Mouse (Mus musculus): Measurements from ENCODE around the gene Mcoln1. TPM values are rescaled to one million over a fixed set of nuclear protein-coding genes. Genes with fewer than 3 reads are reported as not detected.

Mcoln1 gene
- total RNA-seq, 2 experiments from 2014 or later, result 90.6 to 96.1 TPM

GRCm38 (mm10) chr8:3536053-3536841 is 36.0 kb downstream of the Mcoln1 start:
- DNase-seq (ENCODE audit: extremely low spot score in 1 of 2, low spot score in 2 of 2), result no peak
- Histone ChIP-seq H3K27ac (no peak overlapping the region), H3K4me3 (no peak overlapping the region)
- no peak for TF ChIP-seq CTCF (IDR thresholded peaks at IDR 0.05)
- intact Hi-C loops (cut with DNase I), result no loop called here

DNA sequence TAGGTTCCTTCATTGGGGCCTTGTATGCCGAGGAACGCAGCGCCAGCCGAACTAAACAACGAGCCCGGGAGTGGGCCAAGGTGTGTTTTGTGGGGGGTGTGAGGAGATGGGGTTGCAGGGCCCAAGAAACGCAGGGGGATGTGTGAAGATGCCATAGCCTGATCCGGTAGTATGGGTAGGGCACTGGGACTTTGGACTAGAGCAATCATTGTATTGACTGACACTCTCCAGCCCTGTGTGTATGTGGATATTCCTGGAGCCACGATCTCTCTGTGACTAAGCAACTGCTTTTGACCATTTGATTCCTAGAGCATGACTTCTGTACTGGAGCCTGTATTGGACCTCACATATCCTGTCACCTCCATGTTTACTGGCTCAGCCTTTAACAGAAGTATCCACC is 36.7 kb downstream of the Mcoln1 start:
- Histone ChIP-seq H3K4me3 (no peak overlapping the region), H3K27ac (no peak overlapping the region)
- DNase-seq (ENCODE audit: extremely low spot score in 1 of 2, low spot score in 2 of 2), result no peak
- TF ChIP-seq CTCF (IDR thresholded peaks at IDR 0.05), result no peak
- intact Hi-C loops (cut with DNase I), result no loop called here

DNA sequence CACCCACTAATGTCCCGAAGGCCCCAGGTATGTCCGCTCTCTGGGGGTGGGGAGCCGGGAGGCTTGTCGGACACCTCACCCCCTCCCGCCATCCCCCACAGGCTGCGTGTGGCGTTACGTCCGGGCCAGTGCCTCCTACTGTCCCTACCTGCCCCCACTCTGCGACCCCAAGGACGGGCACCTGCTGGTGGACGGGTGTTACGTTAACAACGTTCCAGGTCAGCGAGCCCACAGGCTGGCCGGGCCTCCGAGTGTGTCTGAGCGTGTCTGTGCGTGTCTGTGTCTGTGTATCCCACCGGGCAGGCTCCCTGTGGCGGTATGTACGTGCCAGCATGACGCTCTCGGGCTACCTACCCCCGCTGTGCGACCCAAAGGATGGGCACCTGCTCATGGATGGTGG is 37.4 kb downstream of the Mcoln1 start:
- Histone ChIP-seq H3K27ac (no peak overlapping the region), H3K4me3 (no peak overlapping the region)
- TF ChIP-seq CTCF (IDR thresholded peaks at IDR 0.05), result no peak
- no peak for DNase-seq (ENCODE audit: extremely low spot score in 1 of 2, low spot score in 2 of 2)
- intact Hi-C loops (cut with DNase I), result no loop called here

- intact Hi-C loops (cut with DNase I), result no loop called here
- TF ChIP-seq CTCF (IDR thresholded peaks at IDR 0.05), result no peak
- H3K4me3 ChIP-seq, result no peak overlapping the region
- DNase-seq (ENCODE audit: extremely low spot score in 1 of 2, low spot score in 2 of 2), result no peak
- no peak overlapping the region for H3K27ac ChIP-seq
These were observed 38.9 kb downstream of the Mcoln1 start for GRCm38 (mm10) chr8:3539146-3539545.

GRCm38 (mm10) chr8:3540076-3540475 is 39.8 kb downstream of the Mcoln1 start:
- H3K4me3 ChIP-seq, result no peak overlapping the region
- intact Hi-C loops (cut with DNase I), result no loop called here
- DNase-seq (ENCODE audit: extremely low spot score in 1 of 2, low spot score in 2 of 2), result no peak
- TF ChIP-seq CTCF (IDR thresholded peaks at IDR 0.05), result no peak
- no peak overlapping the region for H3K27ac ChIP-seq

GRCm38 (mm10) chr8:3546511-3546910 is 46.3 kb downstream of the Mcoln1 start:
- Histone ChIP-seq H3K27ac (no peak overlapping the region), H3K4me3 (no peak overlapping the region)
- no peak for TF ChIP-seq CTCF (IDR thresholded peaks at IDR 0.05)
- intact Hi-C loops (cut with DNase I), result no loop called here
- no peak for DNase-seq (ENCODE audit: extremely low spot score in 1 of 2, low spot score in 2 of 2)

DNA sequence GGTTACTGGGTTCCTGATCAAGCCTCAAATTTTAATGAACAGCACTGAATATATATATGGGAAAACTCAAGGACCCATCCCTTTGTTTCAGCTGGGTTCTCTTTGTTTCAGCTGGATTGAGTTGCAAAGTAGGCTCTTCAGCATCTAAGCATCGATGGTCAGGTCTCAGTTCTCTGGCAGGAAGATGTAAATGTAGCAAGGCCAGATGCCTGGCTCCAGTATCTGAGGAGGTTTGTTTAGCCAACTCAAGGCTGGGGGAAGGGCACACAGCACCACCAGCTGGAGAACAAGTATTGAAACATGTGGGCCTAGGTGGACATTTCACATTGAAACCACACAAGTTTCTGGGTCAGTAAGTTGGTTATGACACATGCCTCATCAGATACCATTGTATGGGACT is 52.0 kb downstream of the Mcoln1 start:
- no peak for TF ChIP-seq CTCF (IDR thresholded peaks at IDR 0.05)
- intact Hi-C loops (cut with DNase I), result no loop called here
- no peak for DNase-seq (ENCODE audit: extremely low spot score in 1 of 2, low spot score in 2 of 2)
- no peak overlapping the region for H3K27ac ChIP-seq
- no peak overlapping the region for H3K4me3 ChIP-seq

DNA sequence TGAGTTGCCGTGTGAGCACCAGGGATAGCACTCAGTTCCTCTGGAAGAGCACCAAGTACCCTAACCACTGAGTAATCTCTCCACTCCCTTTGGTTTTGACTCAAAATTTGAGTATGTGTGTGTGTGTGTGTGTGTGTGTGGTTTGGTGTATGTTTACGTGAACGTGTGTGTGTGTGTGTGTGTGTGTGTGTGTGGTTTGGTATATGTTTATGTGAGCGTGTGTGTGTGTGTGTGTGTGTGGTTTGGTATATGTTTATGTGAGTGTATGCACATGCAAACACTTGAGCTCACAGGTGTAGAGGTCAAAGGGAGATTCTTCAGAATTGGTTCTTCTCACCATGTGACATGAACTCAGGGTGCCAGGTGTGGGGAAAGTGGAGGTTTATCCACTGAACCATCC is 55.9 kb downstream of the Mcoln1 start:
- intact Hi-C loops (cut with DNase I), result no loop called here
- no peak overlapping the region for H3K27ac ChIP-seq
- no peak for TF ChIP-seq CTCF (IDR thresholded peaks at IDR 0.05)
- H3K4me3 ChIP-seq, result no peak overlapping the region
- no peak for DNase-seq (ENCODE audit: extremely low spot score in 1 of 2, low spot score in 2 of 2)

Other genes with a start within 250 kb of the Mcoln1 start
- gene Insr, start 220.8 kb upstream of the Mcoln1 start, total RNA-seq (2021), result 10 to 100 TPM; 50.8 to 52.0 TPM
- under 1 TPM in 1 of 2 experiments, not detected in 1; 0.23 TPM for gene A430078G23Rik, start 147.0 kb upstream of the Mcoln1 start, total RNA-seq (2021)
- 10 to 100 TPM; 47.8 to 49.3 TPM for gene Arhgef18, start 107.5 kb upstream of the Mcoln1 start, total RNA-seq (2021)
- gene Pex11g, start 32.8 kb upstream of the Mcoln1 start, total RNA-seq (2021), result under 1 TPM; 0.84 to 0.88 TPM
- gene Tex45, start 29.6 kb upstream of the Mcoln1 start, total RNA-seq (2021), result under 1 TPM in 1 of 2 experiments, not detected in 1; 0.23 TPM
- gene Zfp358, start 7.3 kb upstream of the Mcoln1 start, total RNA-seq (2021), result 10 to 100 TPM; 32.4 to 34.8 TPM
- 10 to 100 TPM; 76.5 to 86.0 TPM for gene Pnpla6, start 14.9 kb downstream of the Mcoln1 start, total RNA-seq (2021)
- not detected for gene C330021F23Rik, start 67.5 kb downstream of the Mcoln1 start, total RNA-seq (2021)
- 10 to 100 TPM; 33.6 to 35.4 TPM for gene Camsap3, start 86.8 kb downstream of the Mcoln1 start, total RNA-seq (2021)
- 10 to 100 TPM; 37.3 to 38.4 TPM for gene Xab2, start 120.9 kb downstream of the Mcoln1 start, total RNA-seq (2021)
- gene Pet100, start 121.1 kb downstream of the Mcoln1 start, total RNA-seq (2021), result 10 to 100 TPM; 72.8 to 84.1 TPM
- not detected for gene Pcp2, start 125.1 kb downstream of the Mcoln1 start, total RNA-seq (2021)
- gene Stxbp2, start 130.5 kb downstream of the Mcoln1 start, total RNA-seq (2021), result 10 to 100 TPM; 50.7 to 65.6 TPM
- gene Retn, start 155.3 kb downstream of the Mcoln1 start, total RNA-seq (2021), result 1 to 10 TPM in 1 of 2 experiments, under 1 TPM in 1; 0.79 to 1.2 TPM
- under 1 TPM; 0.23 to 0.37 TPM for gene Mcemp1, start 165.3 kb downstream of the Mcoln1 start, total RNA-seq (2021)
- 10 to 100 TPM; 10.8 to 14.2 TPM for gene Fcor, start 171.9 kb downstream of the Mcoln1 start, total RNA-seq (2021)
- gene Trappc5, start 175.8 kb downstream of the Mcoln1 start, total RNA-seq (2021), result 10 to 100 TPM; 26.4 to 27.2 TPM
- gene Fcer2a, start 193.7 kb downstream of the Mcoln1 start, total RNA-seq (2021), result not detected
- not detected for gene Clec4g, start 220.2 kb downstream of the Mcoln1 start, total RNA-seq (2021)
- gene Cd209a, start 248.5 kb downstream of the Mcoln1 start, total RNA-seq (2021), result 1 to 10 TPM in 1 of 2 experiments, under 1 TPM in 1; 0.54 to 1.5 TPM

Measured in left cerebral cortex, adult 2 months (tissue).